Mouse (Mus musculus) cerebellum, adult 11 months (tissue): ENCODE results near the gene Ccn2.
A peak's percentile ranks its signal among the peaks of the same experiment; 100 is the strongest.

ENCODE experiments used
- DNase-seq: peaks from one replicate; pipeline ENCODE4 v3.0.0; 2022

Gene Ccn2

GRCm38 (mm10) chr10:24595250-24596002 is at the start of gene Ccn2:
Gene Ccn2 (plus strand): TSS chr10:24595442.
- DNase-seq: peak; percentile 6

GRCm38 (mm10) chr10:24552870-24553269 is 42.4 kb upstream of the Ccn2 start:
- DNase-seq: no peak

- DNase-seq: no peak
Measured at GRCm38 (mm10) chr10:24554091-24554490, 41.2 kb upstream of the Ccn2 start.

- DNase-seq: no peak
Measured at GRCm38 (mm10) chr10:24558366-24558765, 36.9 kb upstream of the Ccn2 start.

- DNase-seq: no peak
Measured at GRCm38 (mm10) chr10:24569691-24570420, 25.4 kb upstream of the Ccn2 start.

GRCm38 (mm10) chr10:24572044-24572960 is 22.9 kb upstream of the Ccn2 start:
- no peak for DNase-seq

- DNase-seq: no peak
Measured at GRCm38 (mm10) chr10:24573484-24573883, 21.8 kb upstream of the Ccn2 start.

- no peak for DNase-seq
Measured at GRCm38 (mm10) chr10:24581076-24581475, 14.2 kb upstream of the Ccn2 start.

GRCm38 (mm10) chr10:24588824-24589223 is 6.4 kb upstream of the Ccn2 start:
- DNase-seq: no peak

GRCm38 (mm10) chr10:24589238-24589637 is 6.0 kb upstream of the Ccn2 start:
- no peak for DNase-seq

- no peak for DNase-seq
Measured at GRCm38 (mm10) chr10:24590546-24590945, 4.7 kb upstream of the Ccn2 start.

GRCm38 (mm10) chr10:24591136-24591535 is 4.1 kb upstream of the Ccn2 start:
- DNase-seq: peak; percentile 20

GRCm38 (mm10) chr10:24591741-24592140 is 3.5 kb upstream of the Ccn2 start:
- DNase-seq: no peak

- no peak for DNase-seq
Measured at GRCm38 (mm10) chr10:24592318-24592717, 2.9 kb upstream of the Ccn2 start.

- DNase-seq: no peak
Measured at GRCm38 (mm10) chr10:24592969-24593368, 2.3 kb upstream of the Ccn2 start.

- no peak for DNase-seq
Measured at GRCm38 (mm10) chr10:24593556-24593955, 1.7 kb upstream of the Ccn2 start.

GRCm38 (mm10) chr10:24596003-24596868 is 994 bp downstream of the Ccn2 start:
- peak; percentile 2 for DNase-seq

- no peak for DNase-seq
Measured at GRCm38 (mm10) chr10:24596869-24597339, 1.7 kb downstream of the Ccn2 start.

GRCm38 (mm10) chr10:24597789-24598188 is 2.5 kb downstream of the Ccn2 start:
- no peak for DNase-seq

GRCm38 (mm10) chr10:24598693-24599092 is 3.5 kb downstream of the Ccn2 start:
- no peak for DNase-seq

GRCm38 (mm10) chr10:24599802-24600201 is 4.6 kb downstream of the Ccn2 start:
- DNase-seq: no peak

GRCm38 (mm10) chr10:24603035-24603434 is 7.8 kb downstream of the Ccn2 start:
- DNase-seq: no peak
